Mouse (Mus musculus): ENCODE data around the gene AI481877. TPM values are rescaled to one million over a fixed set of nuclear protein-coding genes. Genes with fewer than 3 reads are reported as not detected.
"Not testable (repeated sequence)": the region's sequence is repeated elsewhere in the genome, so short reads cannot be mapped to it uniquely, and the experiment has no call there.

The AI481877 gene
- 0.05 TPM in 1 of 2 replicates, not detected in the other for polyA plus RNA-seq (2015; fragmentation: Nextera tagmentation; extraction: Ambion mirVana)

GRCm38 (mm10) chr4:59138507-59139033 lies at the start of gene AI481877:
Gene AI481877 (minus strand): TSS chr4:59138983.
- not testable (repeated sequence) for H3K27me3 ChIP-seq (replicated peaks); ATAC-seq (ENCODE audit: insufficient read depth, low FRiP score, low read depth); H3K36me3 ChIP-seq; H3K9me3 ChIP-seq; H3K4me2 ChIP-seq; H3K4me3 ChIP-seq (replicated peaks); H3K4me1 ChIP-seq; H3K27ac ChIP-seq; H3K9ac ChIP-seq
- 80% methylated on average over 4 of the region's 6 CpGs for WGBS

GRCm38 (mm10) chr4:59188474-59188801 lies 49.7 kb upstream of the AI481877 start:
- Histone ChIP-seq H3K27me3 (replicated peaks) (no peaks in the 10 kb centered on the region), H3K4me1 (0 out of 2 replicates have a peak, but pooled peaks cover 2% of the 10 kb centered on the region), H3K9ac (no peak overlapping the region), H3K4me3 (replicated peaks) (peak overlapping the region; percentile 95), H3K9me3 (no peaks in the 10 kb centered on the region), H3K36me3 (no peaks in the 10 kb centered on the region), H3K27ac (peak overlapping the region; percentile 97), H3K4me2 (peak overlapping the region; percentile 65)
- WGBS = 23% methylated on average over 4 of the region's 4 CpGs
- ATAC-seq (ENCODE audit: insufficient read depth, low FRiP score, low read depth) = no peak

GRCm38 (mm10) chr4:59187289-59187688 lies 48.5 kb upstream of the AI481877 start:
- no peak overlapping the region for H3K27ac ChIP-seq
- ATAC-seq (ENCODE audit: insufficient read depth, low FRiP score, low read depth) = no peak
- 0 out of 2 replicates have a peak, but pooled peaks cover 2% of the 10 kb centered on the region for H3K4me1 ChIP-seq
- H3K36me3 ChIP-seq = no peaks in the 10 kb centered on the region
- no peak overlapping the region for H3K4me3 ChIP-seq (replicated peaks)
- no peak overlapping the region for H3K9ac ChIP-seq
- WGBS = 30% methylated on average over 3 of the region's 3 CpGs
- no peaks in the 10 kb centered on the region for H3K9me3 ChIP-seq
- H3K27me3 ChIP-seq (replicated peaks) = no peaks in the 10 kb centered on the region
- no peak overlapping the region for H3K4me2 ChIP-seq

- H3K4me3 ChIP-seq (replicated peaks) = no peak overlapping the region
- no peaks in the 10 kb centered on the region for H3K4me1 ChIP-seq
- H3K27ac ChIP-seq = no peak overlapping the region
- no peak for ATAC-seq (ENCODE audit: insufficient read depth, low FRiP score, low read depth)
- no peaks in the 10 kb centered on the region for H3K27me3 ChIP-seq (replicated peaks)
- WGBS = 53% methylated on average over 3 of the region's 3 CpGs
- no peaks in the 10 kb centered on the region for H3K9me3 ChIP-seq
- H3K4me2 ChIP-seq = no peak overlapping the region
- no peaks in the 10 kb centered on the region for H3K36me3 ChIP-seq
- no peak overlapping the region for H3K9ac ChIP-seq
Observed at GRCm38 (mm10) chr4:59185671-59186070, 46.9 kb upstream of the AI481877 start.

- 42% methylated on average over 5 of the region's 5 CpGs for WGBS
- H3K9ac ChIP-seq = no peak overlapping the region
- no peaks in the 10 kb centered on the region for H3K27me3 ChIP-seq (replicated peaks)
- 0 out of 2 replicates have a peak, but pooled peaks have one; percentile 27 for ATAC-seq (ENCODE audit: insufficient read depth, low FRiP score, low read depth)
- no peak overlapping the region for H3K4me2 ChIP-seq
- no peak overlapping the region for H3K4me3 ChIP-seq (replicated peaks)
- no peak overlapping the region for H3K27ac ChIP-seq
- H3K36me3 ChIP-seq = no peaks in the 10 kb centered on the region
- H3K4me1 ChIP-seq = no peaks in the 10 kb centered on the region
- H3K9me3 ChIP-seq = no peaks in the 10 kb centered on the region
Observed at GRCm38 (mm10) chr4:59181320-59182271, 42.8 kb upstream of the AI481877 start.

- 77% methylated on average over 2 of the region's 2 CpGs for WGBS
- Histone ChIP-seq H3K4me1 (no peaks in the 10 kb centered on the region), H3K9me3 (no peaks in the 10 kb centered on the region), H3K27ac (no peak overlapping the region), H3K36me3 (no peaks in the 10 kb centered on the region), H3K4me2 (no peak overlapping the region), H3K4me3 (replicated peaks) (no peak overlapping the region), H3K9ac (no peak overlapping the region), H3K27me3 (replicated peaks) (no peaks in the 10 kb centered on the region)
- ATAC-seq (ENCODE audit: insufficient read depth, low FRiP score, low read depth) = no peak
Observed at GRCm38 (mm10) chr4:59177566-59177965, 38.8 kb upstream of the AI481877 start.

- no peak overlapping the region for H3K4me3 ChIP-seq (replicated peaks)
- WGBS = 42% methylated on average over 6 of the region's 6 CpGs
- no peaks in the 10 kb centered on the region for H3K36me3 ChIP-seq
- H3K4me2 ChIP-seq = no peak overlapping the region
- H3K27ac ChIP-seq = no peak overlapping the region
- H3K9me3 ChIP-seq = no peaks in the 10 kb centered on the region
- no peak overlapping the region for H3K9ac ChIP-seq
- H3K27me3 ChIP-seq (replicated peaks) = no peaks in the 10 kb centered on the region
- ATAC-seq (ENCODE audit: insufficient read depth, low FRiP score, low read depth) = no peak
- no peaks in the 10 kb centered on the region for H3K4me1 ChIP-seq
Observed at GRCm38 (mm10) chr4:59175929-59176328, 37.1 kb upstream of the AI481877 start.

GRCm38 (mm10) chr4:59175003-59175402 lies 36.2 kb upstream of the AI481877 start:
- no peak; the same call in 1 of the 2 replicates for ATAC-seq (ENCODE audit: insufficient read depth, low FRiP score, low read depth)
- Histone ChIP-seq H3K4me2 (no peak overlapping the region), H3K36me3 (no peaks in the 10 kb centered on the region), H3K4me1 (no peaks in the 10 kb centered on the region), H3K9ac (no peak overlapping the region), H3K27ac (peak overlapping the region; percentile 48; the same call in 1 of the 2 replicates), H3K9me3 (no peaks in the 10 kb centered on the region), H3K4me3 (replicated peaks) (no peak overlapping the region), H3K27me3 (replicated peaks) (no peaks in the 10 kb centered on the region)
- 49% methylated on average over 4 of the region's 4 CpGs for WGBS

GRCm38 (mm10) chr4:59173181-59173922 lies 34.6 kb upstream of the AI481877 start:
- H3K4me3 ChIP-seq (replicated peaks) = no peak overlapping the region
- no peak overlapping the region for H3K27ac ChIP-seq
- no peaks in the 10 kb centered on the region for H3K27me3 ChIP-seq (replicated peaks)
- WGBS = 51% methylated on average over 2 of the region's 2 CpGs
- no peaks in the 10 kb centered on the region for H3K9me3 ChIP-seq
- no peak for ATAC-seq (ENCODE audit: insufficient read depth, low FRiP score, low read depth)
- H3K36me3 ChIP-seq = no peaks in the 10 kb centered on the region
- H3K9ac ChIP-seq = no peak overlapping the region
- H3K4me1 ChIP-seq = no peaks in the 10 kb centered on the region
- H3K4me2 ChIP-seq = no peak overlapping the region

- no peaks in the 10 kb centered on the region for H3K36me3 ChIP-seq
- 62% methylated on average over 2 of the region's 2 CpGs for WGBS
Observed at GRCm38 (mm10) chr4:59172616-59173015, 33.8 kb upstream of the AI481877 start.

GRCm38 (mm10) chr4:59169981-59170380 lies 31.2 kb upstream of the AI481877 start:
- Histone ChIP-seq H3K27ac (no peak overlapping the region), H3K4me2 (no peak overlapping the region), H3K27me3 (replicated peaks) (no peaks in the 10 kb centered on the region), H3K4me3 (replicated peaks) (no peak overlapping the region), H3K36me3 (no peaks in the 10 kb centered on the region), H3K9ac (no peak overlapping the region), H3K4me1 (no peaks in the 10 kb centered on the region), H3K9me3 (no peaks in the 10 kb centered on the region)
- 74% methylated on average over 5 of the region's 5 CpGs for WGBS
- no peak for ATAC-seq (ENCODE audit: insufficient read depth, low FRiP score, low read depth)

More at GRCm38 (mm10) chr4:59172616-59173015, 33.8 kb upstream of the AI481877 start:
- no peaks in the 10 kb centered on the region for H3K27me3 ChIP-seq (replicated peaks)
- H3K4me2 ChIP-seq = no peak overlapping the region
- no peak overlapping the region for H3K9ac ChIP-seq
- no peaks in the 10 kb centered on the region for H3K4me1 ChIP-seq
- H3K9me3 ChIP-seq = no peaks in the 10 kb centered on the region
- no peak overlapping the region for H3K4me3 ChIP-seq (replicated peaks)
- H3K27ac ChIP-seq = no peak overlapping the region
- no peak for ATAC-seq (ENCODE audit: insufficient read depth, low FRiP score, low read depth)
